Mouse (Mus musculus) thymus, adult 2 months (tissue): ENCODE data around the gene Sh3d19. TPM values are rescaled to one million over a fixed set of nuclear protein-coding genes. Genes with fewer than 3 reads are reported as not detected.
A peak's percentile ranks its signal among the peaks of the same experiment; 100 is the strongest.

Experiments
- DNase-seq: peaks from one replicate; pipeline ENCODE4 v3.0.0; 2021
- H3K27ac ChIP-seq: fragments of 200-500 bp; 2 replicates; pipeline ENCODE4 v1.5.1; 2012; ENCODE audit warnings: low read length, control low read depth; ENCODE audit not compliant: control insufficient read depth, insufficient read depth
- H3K27me3 ChIP-seq: fragments of 200-500 bp; 2 replicates; pipeline ENCODE4 v1.6.1; 2012; ENCODE audit warnings: mild to moderate bottlenecking, low read length, moderate library complexity, mixed read lengths; ENCODE audit not compliant: control insufficient read depth, insufficient read depth
- H3K36me3 ChIP-seq: fragments of 200-500 bp; 2 replicates; pipeline ENCODE4 v1.6.1; 2012; ENCODE audit warnings: mild to moderate bottlenecking, low read length, moderate library complexity; ENCODE audit not compliant: control insufficient read depth, insufficient read depth
- H3K4me1 ChIP-seq: fragments of 200-500 bp; replicated peaks from 2 replicates; pipeline ENCODE4 v1.6.1; 2012; ENCODE audit warnings: low read length; ENCODE audit not compliant: control insufficient read depth, insufficient read depth
- H3K4me3 ChIP-seq: fragments of 200-500 bp; 2 replicates; pipeline ENCODE4 v1.5.1; 2012; ENCODE audit warnings: mild to moderate bottlenecking, low read length, control low read depth, moderate library complexity; ENCODE audit not compliant: control insufficient read depth, insufficient read depth
- CTCF ChIP-seq: fragments of 200-500 bp; IDR thresholded peaks from 2 replicates; pipeline ENCODE4 v1.5.1; 2012; ENCODE audit warnings: mild to moderate bottlenecking, control low read depth, low read length, moderate library complexity, borderline replicate concordance; ENCODE audit not compliant: control insufficient read depth, poor library complexity, insufficient read depth; ENCODE audit errors: extremely low read depth
- POLR2A ChIP-seq: fragments of 200-500 bp; IDR thresholded peaks from 2 replicates; pipeline ENCODE4 v1.6.1; 2012; ENCODE audit warnings: mild to moderate bottlenecking, low read length, control low read depth, moderate library complexity; ENCODE audit not compliant: control insufficient read depth, poor library complexity, insufficient read depth; ENCODE audit errors: extremely low read depth
- WGBS: fragments of 180-500 bp; shearing (Covaris S2); methylation state at CpG from one replicate; pipeline ENCODE4 v1.1.7; 2018; 5-methylcytosine and 5-hydroxymethylcytosine counted together
- polyA plus RNA-seq: library from polyadenylated mRNA; depleted of rRNA; stranded (reverse); fragments of >200 nt; gene quantifications from 2 replicates; pipeline ENCODE4 v1.2.3, GENCODE M21; 2012; rRNA removed

The Sh3d19 gene
- polyA plus RNA-seq: 8.7 and 10.4 TPM in 2 replicates

- no peaks in the 10 kb centered on the region; the same call in 1 of the 2 replicates for H3K27me3 ChIP-seq
- WGBS: 4% methylated on average over 63 of the region's 73 CpGs
- no peak within 1 kb of the TSS for H3K27ac ChIP-seq
- peak within 1 kb of the TSS; percentile 19 for H3K4me3 ChIP-seq
- H3K4me1 ChIP-seq: no peaks in the 10 kb centered on the region
- no peaks in the 10 kb centered on the region for H3K36me3 ChIP-seq
- TF ChIP-seq CTCF (no peak), POLR2A (no peak)
- DNase-seq: no peak
These were observed at the start of gene Sh3d19 for GRCm38 (mm10) chr3:85970742-85971598. Sh3d19 (plus strand) TSS chr3:85971109.

- no peak for DNase-seq
- no peaks in the 10 kb centered on the region for H3K27me3 ChIP-seq
- no peaks in the 10 kb centered on the region for H3K36me3 ChIP-seq
- TF ChIP-seq CTCF (no peak), POLR2A (no peak)
- no peaks in the 10 kb centered on the region for H3K4me1 ChIP-seq
- 85% methylated on average over 3 of the region's 3 CpGs for WGBS
- H3K4me3 ChIP-seq: no peak overlapping the region
- no peak overlapping the region for H3K27ac ChIP-seq
These were observed 48.6 kb upstream of the Sh3d19 start for GRCm38 (mm10) chr3:85922331-85922730.

GRCm38 (mm10) chr3:85923343-85923742 is 47.6 kb upstream of the Sh3d19 start:
- no peaks in the 10 kb centered on the region for H3K36me3 ChIP-seq
- TF ChIP-seq POLR2A (no peak), CTCF (no peak)
- no peak overlapping the region for H3K27ac ChIP-seq
- H3K4me1 ChIP-seq: no peaks in the 10 kb centered on the region
- H3K4me3 ChIP-seq: no peak overlapping the region
- no peak for DNase-seq
- 91% methylated on average over 8 of the region's 8 CpGs for WGBS
- H3K27me3 ChIP-seq: no peaks in the 10 kb centered on the region

- Histone ChIP-seq H3K27me3 (no peaks in the 10 kb centered on the region), H3K36me3 (no peaks in the 10 kb centered on the region), H3K4me1 (no peaks in the 10 kb centered on the region), H3K27ac (no peak overlapping the region), H3K4me3 (no peak overlapping the region)
- TF ChIP-seq POLR2A (no peak), CTCF (peak; percentile 78; the same call in 1 of the 2 replicates)
- 56% methylated on average over 18 of the region's 18 CpGs for WGBS
- peak; percentile 60 for DNase-seq
These were observed 46.7 kb upstream of the Sh3d19 start for GRCm38 (mm10) chr3:85923954-85924945.

GRCm38 (mm10) chr3:85927296-85927695 is 43.6 kb upstream of the Sh3d19 start:
- no peak overlapping the region for H3K27ac ChIP-seq
- WGBS: 95% methylated on average over 9 of the region's 9 CpGs

GRCm38 (mm10) chr3:85928140-85928611 is 42.7 kb upstream of the Sh3d19 start:
- H3K27ac ChIP-seq: no peak overlapping the region
- WGBS: 87% methylated on average over 5 of the region's 5 CpGs
- no peaks in the 10 kb centered on the region for H3K27me3 ChIP-seq
- no peak for TF ChIP-seq CTCF
- no peak for TF ChIP-seq POLR2A
- H3K4me3 ChIP-seq: no peak overlapping the region
- no peaks in the 10 kb centered on the region for H3K4me1 ChIP-seq
- H3K36me3 ChIP-seq: no peaks in the 10 kb centered on the region
- no peak for DNase-seq

More at GRCm38 (mm10) chr3:85927296-85927695, 43.6 kb upstream of the Sh3d19 start:
- TF ChIP-seq POLR2A (no peak), CTCF (no peak)
- no peak overlapping the region for H3K4me3 ChIP-seq
- H3K36me3 ChIP-seq: no peaks in the 10 kb centered on the region
- H3K27me3 ChIP-seq: no peaks in the 10 kb centered on the region
- DNase-seq: no peak
- no peaks in the 10 kb centered on the region for H3K4me1 ChIP-seq
